Mouse (Mus musculus): Measurements from ENCODE around the gene Iqcf5.

Iqcf5 gene

DNA sequence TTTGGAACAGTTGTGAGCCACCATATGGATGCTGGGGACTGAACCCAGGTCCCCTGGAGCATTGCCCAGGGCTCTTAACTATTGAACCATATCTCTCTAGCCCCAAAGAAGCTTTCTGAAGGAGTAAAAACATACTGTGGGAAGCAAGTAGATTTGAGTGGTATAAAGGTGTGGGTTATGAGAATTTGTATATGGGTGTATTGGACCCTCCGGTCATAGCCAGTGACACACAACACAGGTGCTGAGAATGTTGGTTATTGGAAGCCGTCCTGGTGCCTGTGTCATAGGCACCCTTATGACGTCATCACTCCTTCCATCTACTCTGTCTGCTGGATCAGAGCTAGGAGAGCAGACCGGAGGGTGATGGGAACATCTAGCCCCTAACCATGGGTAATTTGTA lies at the start of gene Iqcf5:
Iqcf5 (plus strand) TSS at position 301 of the 400 bp plus-strand sequence.
- TF ChIP-seq GATA4 (IDR thresholded peaks at IDR 0.05; ENCODE audit: insufficient replicate concordance, low read length) = no peak

DNA sequence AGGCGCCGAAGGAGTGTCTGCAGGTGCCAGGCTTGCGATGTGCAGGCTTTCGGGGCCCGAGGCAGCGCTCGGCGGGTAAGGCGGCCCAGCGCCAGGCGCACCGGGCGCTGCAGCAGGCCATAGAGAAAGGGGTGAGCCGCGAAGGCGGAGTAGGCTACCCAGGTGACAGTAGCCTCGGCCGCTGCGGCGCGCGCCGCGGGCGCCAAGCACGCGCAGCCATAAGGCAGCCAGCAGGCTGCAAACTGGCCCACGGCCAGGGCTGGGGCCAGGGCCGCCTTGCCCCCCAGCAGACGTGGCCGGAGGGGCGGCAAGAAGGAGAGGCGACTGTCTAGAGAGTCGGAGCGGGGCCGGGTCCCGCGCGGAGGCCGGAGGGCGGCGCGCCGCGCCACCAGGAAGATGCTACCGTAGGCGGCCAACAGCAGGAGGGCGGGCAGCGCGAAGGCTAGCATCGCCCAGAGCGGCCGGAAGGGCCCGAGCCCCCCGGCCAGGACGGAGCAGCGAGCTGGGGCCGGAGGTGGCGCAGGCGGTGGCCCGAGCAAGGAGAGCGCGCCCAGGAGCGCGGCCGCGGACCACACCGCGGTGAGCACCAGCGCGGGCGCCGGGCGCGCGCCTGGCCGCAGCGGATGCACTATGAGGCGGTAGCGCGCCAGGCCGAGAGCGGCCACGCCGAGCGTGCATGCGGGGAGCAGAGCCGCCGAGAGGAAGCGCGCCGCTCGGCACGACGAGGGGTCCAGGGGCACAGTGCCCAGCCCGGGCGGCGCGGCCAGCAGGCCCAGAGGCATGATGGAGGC lies 49.4 kb upstream of the Iqcf5 start:
- no peak for TF ChIP-seq GATA4 (IDR thresholded peaks at IDR 0.05; ENCODE audit: insufficient replicate concordance, low read length)

DNA sequence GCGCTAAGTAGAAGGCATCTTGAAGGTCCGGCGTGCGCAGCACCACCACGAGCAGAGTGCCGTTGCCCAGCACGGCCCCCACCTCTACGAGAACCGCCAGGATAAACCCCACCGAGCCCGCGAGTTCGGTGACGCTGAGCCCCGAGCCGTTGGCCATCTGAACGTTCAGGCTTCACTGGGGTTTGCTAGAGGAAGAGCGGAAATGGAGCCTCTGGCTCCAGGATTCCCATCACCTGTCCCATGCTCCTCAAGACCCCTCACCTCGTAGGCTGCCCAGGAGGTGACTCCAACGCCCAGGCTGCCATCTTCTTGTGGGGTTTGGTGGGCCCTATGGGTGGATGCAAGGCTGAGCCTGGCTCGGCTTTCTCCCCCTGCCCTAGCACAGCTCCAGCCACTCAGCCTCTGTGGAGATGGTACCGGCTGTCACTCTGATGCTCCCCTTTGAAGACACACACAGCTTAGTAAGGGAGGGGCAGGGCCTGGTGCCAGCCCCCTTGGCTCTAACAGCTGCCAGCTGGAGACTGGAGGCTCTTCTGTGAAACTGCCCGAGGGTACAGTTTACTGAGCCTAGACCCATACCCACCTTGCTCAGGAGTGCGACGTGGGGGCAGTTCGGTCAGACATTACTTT lies 48.7 kb upstream of the Iqcf5 start, which contains the start of gene Gpr62:
Gpr62 (minus strand) TSS at position 368 of the 630 bp plus-strand sequence.
- no peak for TF ChIP-seq GATA4 (IDR thresholded peaks at IDR 0.05; ENCODE audit: insufficient replicate concordance, low read length)

- TF ChIP-seq GATA4 (IDR thresholded peaks at IDR 0.05; ENCODE audit: insufficient replicate concordance, low read length) = no peak
Measured at GRCm38 (mm10) chr9:106466721-106467120, 47.7 kb upstream of the Iqcf5 start.

GRCm38 (mm10) chr9:106467746-106468145 lies 46.6 kb upstream of the Iqcf5 start:
- no peak for TF ChIP-seq GATA4 (IDR thresholded peaks at IDR 0.05; ENCODE audit: insufficient replicate concordance, low read length)

DNA sequence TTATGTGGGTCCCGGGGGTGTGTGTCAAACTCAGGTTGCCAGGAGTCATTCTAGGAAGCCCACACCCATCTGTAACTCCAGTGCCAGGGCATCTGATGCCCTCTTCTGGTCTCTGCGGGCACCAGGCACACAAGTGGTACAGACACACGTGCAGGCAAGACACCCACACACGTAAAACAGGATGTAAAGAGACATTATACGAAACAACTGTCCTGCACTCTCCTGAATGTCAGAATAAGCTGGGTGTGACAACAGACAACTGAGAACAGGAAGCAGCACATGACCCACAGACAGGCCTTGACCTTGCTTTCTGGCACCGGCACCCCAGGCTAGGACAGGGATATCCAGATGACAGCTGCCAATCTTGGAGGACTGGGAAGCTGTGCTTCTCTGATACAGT lies 45.1 kb upstream of the Iqcf5 start:
- no peak for TF ChIP-seq GATA4 (IDR thresholded peaks at IDR 0.05; ENCODE audit: insufficient replicate concordance, low read length)

DNA sequence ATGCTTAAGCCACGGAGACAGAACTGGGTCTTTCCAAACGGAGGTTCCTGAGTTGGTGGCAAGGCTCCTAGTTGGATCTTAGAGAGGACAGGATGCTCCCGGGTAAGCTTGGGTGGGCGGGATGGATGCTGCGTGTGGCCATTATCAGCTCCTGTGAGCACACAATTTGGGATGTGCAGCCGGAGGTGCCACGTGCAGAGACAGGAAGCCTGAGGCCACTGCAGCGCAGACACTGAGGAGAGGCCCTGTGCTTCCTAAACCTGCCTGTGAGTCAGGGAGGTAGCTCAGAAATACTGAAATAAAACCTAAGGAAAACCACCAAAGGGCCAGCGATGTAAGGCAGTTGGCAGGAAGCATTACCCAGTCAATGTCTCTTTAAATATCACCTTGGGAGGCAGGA lies 44.6 kb upstream of the Iqcf5 start:
- no peak for TF ChIP-seq GATA4 (IDR thresholded peaks at IDR 0.05; ENCODE audit: insufficient replicate concordance, low read length)

- no peak for TF ChIP-seq GATA4 (IDR thresholded peaks at IDR 0.05; ENCODE audit: insufficient replicate concordance, low read length)
Measured at GRCm38 (mm10) chr9:106470991-106471750, 43.2 kb upstream of the Iqcf5 start.

- TF ChIP-seq GATA4 (IDR thresholded peaks at IDR 0.05; ENCODE audit: insufficient replicate concordance, low read length) = no peak
Measured at GRCm38 (mm10) chr9:106471892-106472291, 42.5 kb upstream of the Iqcf5 start.

DNA sequence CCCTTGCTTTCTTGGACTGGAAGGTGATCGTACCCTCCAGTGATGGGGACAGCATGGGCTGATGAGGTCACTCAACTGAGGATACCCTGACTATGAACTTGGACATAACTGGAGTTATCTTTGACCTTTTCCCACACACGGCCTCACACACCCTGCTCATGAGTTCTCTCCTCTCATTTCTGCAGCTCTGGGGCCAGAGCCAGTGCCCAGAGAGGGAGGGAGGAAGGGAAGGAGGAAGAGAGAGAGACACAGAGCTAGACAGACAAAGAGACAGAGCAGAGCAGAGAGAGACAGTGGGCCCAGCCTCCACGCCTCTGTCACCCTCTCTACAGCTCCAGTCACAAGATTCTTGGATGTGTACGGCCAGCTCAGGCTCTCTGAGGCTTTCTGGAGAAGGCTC lies 42.1 kb upstream of the Iqcf5 start:
- no peak for TF ChIP-seq GATA4 (IDR thresholded peaks at IDR 0.05; ENCODE audit: insufficient replicate concordance, low read length)

DNA sequence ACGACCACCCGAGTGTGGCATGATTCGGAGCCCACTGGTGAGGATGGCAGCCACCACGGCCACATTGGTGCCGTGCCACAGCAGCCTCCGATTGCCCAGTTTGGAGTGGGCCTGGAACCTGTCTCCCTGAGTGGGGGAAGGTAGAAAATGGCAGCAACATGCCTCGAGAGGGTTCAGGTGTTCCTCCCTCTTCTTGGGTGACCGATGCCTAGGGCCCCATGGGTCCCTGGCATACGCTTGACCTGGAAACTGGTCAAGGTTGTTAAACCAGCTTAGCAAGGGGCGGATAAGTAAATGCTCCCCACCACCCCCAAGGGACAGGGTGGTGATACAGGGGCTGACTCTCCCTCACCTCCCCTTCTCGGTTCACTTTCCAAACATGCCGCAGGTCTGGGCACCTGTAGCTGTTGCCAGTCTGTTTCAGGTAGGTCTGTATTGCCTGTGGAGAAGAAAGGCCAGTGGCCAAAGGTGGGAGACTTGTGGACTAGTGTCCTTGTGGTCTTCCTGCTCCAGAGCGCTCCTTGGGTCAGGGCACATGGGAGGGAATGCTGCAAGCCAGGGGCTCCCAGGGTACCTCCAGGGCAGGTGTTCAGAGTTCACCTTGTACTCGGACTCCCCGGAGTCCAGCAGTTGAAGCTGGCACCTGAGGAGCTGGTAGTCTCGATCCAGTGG lies 41.2 kb upstream of the Iqcf5 start:
- TF ChIP-seq GATA4 (IDR thresholded peaks at IDR 0.05; ENCODE audit: insufficient replicate concordance, low read length) = no peak

GRCm38 (mm10) chr9:106473753-106474105 lies 40.6 kb upstream of the Iqcf5 start:
- no peak for TF ChIP-seq GATA4 (IDR thresholded peaks at IDR 0.05; ENCODE audit: insufficient replicate concordance, low read length)

- TF ChIP-seq GATA4 (IDR thresholded peaks at IDR 0.05; ENCODE audit: insufficient replicate concordance, low read length) = peak; percentile 17; the same call in 1 of the 2 replicates
Measured at GRCm38 (mm10) chr9:106474456-106474855, 39.9 kb upstream of the Iqcf5 start.

- TF ChIP-seq GATA4 (IDR thresholded peaks at IDR 0.05; ENCODE audit: insufficient replicate concordance, low read length) = no peak
Measured at GRCm38 (mm10) chr9:106475046-106475445, 39.3 kb upstream of the Iqcf5 start.

DNA sequence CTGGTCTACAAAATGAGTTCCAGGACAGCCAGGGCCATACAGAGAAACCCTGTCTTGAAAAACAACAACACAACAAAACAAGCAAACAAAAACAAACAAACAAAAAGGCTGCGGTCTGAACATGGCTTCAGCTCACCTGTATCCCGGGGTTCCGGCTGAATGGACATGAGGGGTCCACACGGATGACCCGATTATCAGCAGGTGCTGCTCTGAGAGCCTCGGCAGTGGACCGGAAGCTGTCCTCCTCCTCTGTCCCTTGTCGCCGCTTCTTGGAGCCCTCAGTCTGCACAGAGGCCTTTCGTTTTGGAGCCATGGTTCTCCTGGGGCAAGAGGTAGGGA lies 38.7 kb upstream of the Iqcf5 start, which contains the start of gene Rrp9:
Rrp9 (plus strand) TSS at position 301 of the 339 bp plus-strand sequence.
- no peak for TF ChIP-seq GATA4 (IDR thresholded peaks at IDR 0.05; ENCODE audit: insufficient replicate concordance, low read length)
